Mouse (Mus musculus): ENCODE measurements around the gene Nup62. TPM values are rescaled to one million over a fixed set of nuclear protein-coding genes. Genes with fewer than 3 reads are reported as not detected.

The Nup62 gene
- polyA plus RNA-seq, 1 experiment from 2014 or later = 43.4 TPM

GRCm38 (mm10) chr7:44839171-44839490 lies 23.2 kb downstream of the Nup62 start:
- peak overlapping the region; percentile 23 for H3K4me3 ChIP-seq (ENCODE audit: low read depth, low read length)
- no peaks in the 10 kb centered on the region for H3K9me3 ChIP-seq (replicated peaks; ENCODE audit: control insufficient read depth, low read length)
- peak overlapping the region; percentile 42 for H3K4me2 ChIP-seq (ENCODE audit: low read depth, low read length)
- ATAC-seq (ENCODE audit: low read depth) = no peak
- H3K36me3 ChIP-seq (ENCODE audit: control insufficient read depth, insufficient read depth) = peaks cover 13% of the 10 kb centered on the region
- H3K27ac ChIP-seq (ENCODE audit: low read length) = no peak overlapping the region
- H3K9ac ChIP-seq (ENCODE audit: low read depth, low read length) = no peak overlapping the region
- WGBS (ENCODE audit: insufficient replicate concordance) = 15% methylated on average over 11 of the region's 11 CpGs
- H3K4me1 ChIP-seq (ENCODE audit: control insufficient read depth, low read depth, low read length) = peaks cover 15% of the 10 kb centered on the region
- H3K27me3 ChIP-seq (ENCODE audit: control insufficient read depth, insufficient read depth, low read depth, low read length) = peaks cover 17% of the 10 kb centered on the region

- ATAC-seq (ENCODE audit: low read depth) = peak; percentile 39
- Histone ChIP-seq H3K36me3 (ENCODE audit: control insufficient read depth, insufficient read depth) (peaks cover 13% of the 10 kb centered on the region), H3K27me3 (ENCODE audit: control insufficient read depth, insufficient read depth, low read depth, low read length) (peaks cover 17% of the 10 kb centered on the region), H3K9me3 (replicated peaks; ENCODE audit: control insufficient read depth, low read length) (no peaks in the 10 kb centered on the region), H3K9ac (ENCODE audit: low read depth, low read length) (no peak overlapping the region), H3K4me1 (ENCODE audit: control insufficient read depth, low read depth, low read length) (peaks cover 15% of the 10 kb centered on the region), H3K4me3 (ENCODE audit: low read depth, low read length) (peak overlapping the region; percentile 23), H3K4me2 (ENCODE audit: low read depth, low read length) (peak overlapping the region; percentile 42), H3K27ac (ENCODE audit: low read length) (no peak overlapping the region)
- 2% methylated on average over 58 of the region's 58 CpGs for WGBS (ENCODE audit: insufficient replicate concordance)
These were observed 23.8 kb downstream of the Nup62 start for GRCm38 (mm10) chr7:44839491-44840191.

- H3K4me3 ChIP-seq (ENCODE audit: low read depth, low read length) = no peak overlapping the region; the same call in 1 of the 2 replicates
- peak overlapping the region; percentile 42; the same call in 1 of the 2 replicates for H3K4me2 ChIP-seq (ENCODE audit: low read depth, low read length)
These were observed 24.5 kb downstream of the Nup62 start for GRCm38 (mm10) chr7:44840426-44840825.

GRCm38 (mm10) chr7:44841825-44842463 lies 26.1 kb downstream of the Nup62 start:
- Histone ChIP-seq H3K4me1 (ENCODE audit: control insufficient read depth, low read depth, low read length) (peaks cover 13% of the 10 kb centered on the region), H3K4me2 (ENCODE audit: low read depth, low read length) (no peak overlapping the region), H3K9ac (ENCODE audit: low read depth, low read length) (no peak overlapping the region), H3K4me3 (ENCODE audit: low read depth, low read length) (no peak overlapping the region), H3K27ac (ENCODE audit: low read length) (no peak overlapping the region), H3K36me3 (ENCODE audit: control insufficient read depth, insufficient read depth) (peaks cover 32% of the 10 kb centered on the region), H3K9me3 (replicated peaks; ENCODE audit: control insufficient read depth, low read length) (no peaks in the 10 kb centered on the region), H3K27me3 (ENCODE audit: control insufficient read depth, insufficient read depth, low read depth, low read length) (peaks cover 17% of the 10 kb centered on the region)
- ATAC-seq (ENCODE audit: low read depth) = no peak
- 75% methylated on average over 8 of the region's 8 CpGs for WGBS (ENCODE audit: insufficient replicate concordance)

More at GRCm38 (mm10) chr7:44840426-44840825, 24.5 kb downstream of the Nup62 start:
- H3K27ac ChIP-seq (ENCODE audit: low read length) = no peak overlapping the region
- H3K9me3 ChIP-seq (replicated peaks; ENCODE audit: control insufficient read depth, low read length) = no peaks in the 10 kb centered on the region
- peaks cover 15% of the 10 kb centered on the region for H3K4me1 ChIP-seq (ENCODE audit: control insufficient read depth, low read depth, low read length)
- ATAC-seq (ENCODE audit: low read depth) = no peak
- peaks cover 19% of the 10 kb centered on the region for H3K36me3 ChIP-seq (ENCODE audit: control insufficient read depth, insufficient read depth)
- peaks cover 17% of the 10 kb centered on the region for H3K27me3 ChIP-seq (ENCODE audit: control insufficient read depth, insufficient read depth, low read depth, low read length)
- H3K9ac ChIP-seq (ENCODE audit: low read depth, low read length) = no peak overlapping the region
- 38% methylated on average over 14 of the region's 14 CpGs for WGBS (ENCODE audit: insufficient replicate concordance)

- H3K4me2 ChIP-seq (ENCODE audit: low read depth, low read length) = no peak overlapping the region
- no peak overlapping the region for H3K9ac ChIP-seq (ENCODE audit: low read depth, low read length)
- no peaks in the 10 kb centered on the region for H3K9me3 ChIP-seq (replicated peaks; ENCODE audit: control insufficient read depth, low read length)
- 82% methylated on average over 10 of the region's 10 CpGs for WGBS (ENCODE audit: insufficient replicate concordance)
- H3K4me3 ChIP-seq (ENCODE audit: low read depth, low read length) = no peak overlapping the region
- peaks cover 32% of the 10 kb centered on the region for H3K36me3 ChIP-seq (ENCODE audit: control insufficient read depth, insufficient read depth)
- peaks cover 7% of the 10 kb centered on the region for H3K27me3 ChIP-seq (ENCODE audit: control insufficient read depth, insufficient read depth, low read depth, low read length)
- no peak for ATAC-seq (ENCODE audit: low read depth)
- H3K4me1 ChIP-seq (ENCODE audit: control insufficient read depth, low read depth, low read length) = peaks cover 14% of the 10 kb centered on the region
- H3K27ac ChIP-seq (ENCODE audit: low read length) = no peak overlapping the region
These were observed 29.1 kb downstream of the Nup62 start for GRCm38 (mm10) chr7:44845006-44845405.

GRCm38 (mm10) chr7:44846804-44847203 lies 30.9 kb downstream of the Nup62 start:
- Histone ChIP-seq H3K4me3 (ENCODE audit: low read depth, low read length) (no peak overlapping the region), H3K36me3 (ENCODE audit: control insufficient read depth, insufficient read depth) (peaks cover 29% of the 10 kb centered on the region), H3K27ac (ENCODE audit: low read length) (no peak overlapping the region), H3K4me2 (ENCODE audit: low read depth, low read length) (no peak overlapping the region), H3K9ac (ENCODE audit: low read depth, low read length) (no peak overlapping the region), H3K4me1 (ENCODE audit: control insufficient read depth, low read depth, low read length) (peaks cover 25% of the 10 kb centered on the region), H3K27me3 (ENCODE audit: control insufficient read depth, insufficient read depth, low read depth, low read length) (no peaks in the 10 kb centered on the region), H3K9me3 (replicated peaks; ENCODE audit: control insufficient read depth, low read length) (no peaks in the 10 kb centered on the region)
- 79% methylated on average over 7 of the region's 7 CpGs for WGBS (ENCODE audit: insufficient replicate concordance)
- no peak for ATAC-seq (ENCODE audit: low read depth)

GRCm38 (mm10) chr7:44847772-44848171 lies 31.9 kb downstream of the Nup62 start:
- peak overlapping the region; percentile 91 for H3K4me3 ChIP-seq (ENCODE audit: low read depth, low read length)
- no peaks in the 10 kb centered on the region for H3K9me3 ChIP-seq (replicated peaks; ENCODE audit: control insufficient read depth, low read length)
- no peaks in the 10 kb centered on the region for H3K27me3 ChIP-seq (ENCODE audit: control insufficient read depth, insufficient read depth, low read depth, low read length)
- H3K4me2 ChIP-seq (ENCODE audit: low read depth, low read length) = peak overlapping the region; percentile 99
- H3K27ac ChIP-seq (ENCODE audit: low read length) = peak overlapping the region; percentile 98
- 61% methylated on average over 5 of the region's 5 CpGs for WGBS (ENCODE audit: insufficient replicate concordance)
- no peak for ATAC-seq (ENCODE audit: low read depth)
- H3K4me1 ChIP-seq (ENCODE audit: control insufficient read depth, low read depth, low read length) = peaks cover 31% of the 10 kb centered on the region
- peak overlapping the region; percentile 77 for H3K9ac ChIP-seq (ENCODE audit: low read depth, low read length)
- H3K36me3 ChIP-seq (ENCODE audit: control insufficient read depth, insufficient read depth) = peaks cover 23% of the 10 kb centered on the region

- H3K4me3 ChIP-seq (ENCODE audit: low read depth, low read length) = peak within 1 kb of the TSS; percentile 91
- peaks cover 41% of the 10 kb centered on the region for H3K4me1 ChIP-seq (ENCODE audit: control insufficient read depth, low read depth, low read length)
- peak within 1 kb of the TSS; percentile 99 for H3K4me2 ChIP-seq (ENCODE audit: low read depth, low read length)
- H3K36me3 ChIP-seq (ENCODE audit: control insufficient read depth, insufficient read depth) = peaks cover 19% of the 10 kb centered on the region
- ATAC-seq (ENCODE audit: low read depth) = peak; percentile 79
- H3K9ac ChIP-seq (ENCODE audit: low read depth, low read length) = peak within 1 kb of the TSS; percentile 87
- H3K9me3 ChIP-seq (replicated peaks; ENCODE audit: control insufficient read depth, low read length) = no peaks in the 10 kb centered on the region
- peak within 1 kb of the TSS; percentile 98 for H3K27ac ChIP-seq (ENCODE audit: low read length)
- H3K27me3 ChIP-seq (ENCODE audit: control insufficient read depth, insufficient read depth, low read depth, low read length) = no peaks in the 10 kb centered on the region
- WGBS (ENCODE audit: insufficient replicate concordance) = under 1% methylated on average over 54 of the region's 54 CpGs
These were observed 32.9 kb downstream of the Nup62 start, which contains the start of the genes Akt1s1 and Tbc1d17 for GRCm38 (mm10) chr7:44848561-44849415. Gene Akt1s1 (plus strand): TSS chr7:44848991. Gene Tbc1d17 (minus strand): TSS chr7:44849079.

Data from liver, embryonic 16.5 days (tissue).